Mouse (Mus musculus) G1E (cell line): ENCODE results near the gene Ddx42.

ENCODE experiments used
- CTCF ChIP-seq: IDR thresholded peaks from 2 replicates; pipeline ENCODE4 v1.5.1; 2012; ENCODE audit warnings: low read depth, low read length, inconsistent platforms, mixed read lengths
- GATA1 ChIP-seq: IDR thresholded peaks from 2 replicates; pipeline ENCODE4 v1.6.1; 2012; ENCODE audit warnings: borderline replicate concordance, low read length, inconsistent platforms, mixed read lengths
- GATA2 ChIP-seq: IDR thresholded peaks from 2 replicates; pipeline ENCODE4 v1.6.1; 2012; ENCODE audit warnings: low read depth, low read length, inconsistent platforms, borderline replicate concordance
- POLR2AphosphoS5 ChIP-seq: IDR thresholded peaks from 2 replicates; pipeline ENCODE4 v1.6.1; 2012; ENCODE audit warnings: low read depth, low read length, inconsistent platforms; ENCODE audit not compliant: insufficient replicate concordance
- TAL1 ChIP-seq: conservative IDR thresholded peaks from 2 replicates; pipeline ENCODE4 v1.6.1; 2012; ENCODE audit warnings: low read depth, low read length, inconsistent platforms, mixed read lengths

- TF ChIP-seq CTCF (no peak), TAL1 (no peak), GATA2 (no peak), POLR2AphosphoS5 (no peak), GATA1 (no peak)
Measured at GRCm38 (mm10) chr11:106214856-106215255, 1.9 kb upstream of the Ddx42 start.
